Mouse (Mus musculus) limb, embryonic 14.5 days (tissue): ENCODE measurements around the gene Klhl12. TPM values are rescaled to one million over a fixed set of nuclear protein-coding genes. Genes with fewer than 3 reads are reported as not detected.
"Not testable (repeated sequence)": the region's sequence is repeated elsewhere in the genome, so short reads cannot be mapped to it uniquely, and the experiment has no call there.

Experiments
- ATAC-seq: fragments of 200-750 bp; cut with Nextera tagmentation; 2 replicates; pipeline ENCODE4 v1.8.0; 2017; ENCODE audit warnings: low read depth, moderate number of reproducible peaks, moderate TSS enrichment; ENCODE audit not compliant: low FRiP score
- DNase-seq: peaks from one replicate; pipeline ENCODE4 v3.0.0-alpha.2; 2015; ENCODE audit warnings: low spot score
- H3K27ac ChIP-seq: fragments of 300-500 bp; sonication (generic); replicated peaks from 2 replicates; pipeline ENCODE4 v1.5.1; 2014; ENCODE audit warnings: low read depth, mild to moderate bottlenecking, low read length, moderate library complexity, mixed read lengths
- H3K27me3 ChIP-seq: fragments of 300-500 bp; sonication (generic); 2 replicates; pipeline ENCODE4 v1.6.1; 2014; ENCODE audit warnings: low read length, mixed read lengths; ENCODE audit not compliant: control insufficient read depth, insufficient read depth
- H3K36me3 ChIP-seq: fragments of 300-500 bp; sonication (generic); 2 replicates; pipeline ENCODE4 v1.6.1; 2014; ENCODE audit warnings: mild to moderate bottlenecking, low read length, moderate library complexity, mixed read lengths; ENCODE audit not compliant: control insufficient read depth, insufficient read depth
- H3K4me1 ChIP-seq: fragments of 300-500 bp; sonication (generic); 2 replicates; pipeline ENCODE4 v1.6.1; 2014; ENCODE audit warnings: antibody characterized with exemption, low read length, mixed read lengths; ENCODE audit not compliant: control insufficient read depth, insufficient read depth
- H3K4me2 ChIP-seq: fragments of 300-500 bp; sonication (generic); replicated peaks from 2 replicates; pipeline ENCODE4 v1.6.1; 2014; ENCODE audit warnings: low read depth, mild to moderate bottlenecking, low read length, moderate library complexity; ENCODE audit not compliant: severe bottlenecking
- H3K4me3 ChIP-seq: fragments of 300-500 bp; sonication (generic); replicated peaks from 2 replicates; pipeline ENCODE4 v1.5.1; 2014; ENCODE audit warnings: low read length
- H3K9ac ChIP-seq: fragments of 300-500 bp; sonication (generic); 2 replicates; pipeline ENCODE4 v1.6.1; 2014; ENCODE audit warnings: mild to moderate bottlenecking, low read depth, low read length, moderate library complexity; ENCODE audit not compliant: severe bottlenecking
- H3K9me3 ChIP-seq: fragments of 300-500 bp; sonication (generic); 2 replicates; pipeline ENCODE4 v1.6.1; 2016; ENCODE audit warnings: low read length; ENCODE audit not compliant: control insufficient read depth
- POLR2A ChIP-seq: fragments of 200-500 bp; IDR thresholded peaks from 2 replicates; pipeline ENCODE4 v1.8.0; 2012; ENCODE audit warnings: inconsistent platforms, mild to moderate bottlenecking, moderate library complexity, borderline replicate concordance; ENCODE audit not compliant: insufficient read depth, insufficient read length; ENCODE audit errors: extremely low read depth
- WGBS: fragments of 180-500 bp; shearing (Covaris S2); extraction: QIAGEN DNeasy Blood & Tissue Kit; methylation state at CpG from one replicate; pipeline ENCODE4 v1.1.7; 2014; 5-methylcytosine and 5-hydroxymethylcytosine counted together
- polyA plus RNA-seq, 2 experiments: library from polyadenylated mRNA; depleted of rRNA in 1 of 2; stranded (reverse) in 1 of 2; unstranded in 1 of 2; fragments of >200 nt; fragmentation: Nextera tagmentation in 1 of 2; extraction: Ambion mirVana in 1 of 2; gene quantifications; 2 replicates each; pipeline versions ENCODE4 v1.2.1 to v1.2.3; 2012 to 2014

The Klhl12 gene
- polyA plus RNA-seq, 2 experiments: 19.3 to 21.6 TPM

- WGBS: 96% methylated on average over 3 of the region's 3 CpGs
- no peak for TF ChIP-seq POLR2A
- DNase-seq (no peak), ATAC-seq (no peak)
- Histone ChIP-seq H3K4me3 (no peak overlapping the region), H3K4me2 (no peak overlapping the region), H3K27me3 (no peaks in the 10 kb centered on the region), H3K36me3 (no peaks in the 10 kb centered on the region), H3K9ac (no peak overlapping the region), H3K9me3 (no peaks in the 10 kb centered on the region), H3K27ac (no peak overlapping the region), H3K4me1 (no peaks in the 10 kb centered on the region)
Observed at GRCm38 (mm10) chr1:134442394-134442793, 12.9 kb upstream of the Klhl12 start.

- not testable (repeated sequence) for H3K4me1 ChIP-seq, ATAC-seq, H3K27ac ChIP-seq, H3K9ac ChIP-seq, DNase-seq, H3K4me3 ChIP-seq, H3K36me3 ChIP-seq, H3K9me3 ChIP-seq, H3K4me2 ChIP-seq, H3K27me3 ChIP-seq
- 62% methylated on average over 1 of the region's 1 CpGs for WGBS
Observed at GRCm38 (mm10) chr1:134443288-134443687, 12.0 kb upstream of the Klhl12 start.

- Histone ChIP-seq H3K36me3 (no peaks in the 10 kb centered on the region), H3K9ac (no peak overlapping the region), H3K9me3 (no peaks in the 10 kb centered on the region), H3K27ac (no peak overlapping the region), H3K4me3 (no peak overlapping the region), H3K27me3 (no peaks in the 10 kb centered on the region), H3K4me2 (no peak overlapping the region), H3K4me1 (no peaks in the 10 kb centered on the region)
- no peak for DNase-seq
- WGBS: 82% methylated on average over 2 of the region's 2 CpGs
- TF ChIP-seq POLR2A: no peak
- no peak for ATAC-seq
Observed at GRCm38 (mm10) chr1:134445418-134445817, 9.9 kb upstream of the Klhl12 start.

GRCm38 (mm10) chr1:134448537-134448936 is 6.8 kb upstream of the Klhl12 start:
- DNase-seq, H3K27me3 ChIP-seq, H3K4me3 ChIP-seq, H3K9me3 ChIP-seq, H3K27ac ChIP-seq, H3K4me1 ChIP-seq, H3K36me3 ChIP-seq, H3K4me2 ChIP-seq, H3K9ac ChIP-seq, ATAC-seq: not testable (repeated sequence)
- WGBS: 71% methylated on average over 3 of the region's 3 CpGs

- Histone ChIP-seq H3K27me3 (no peaks in the 10 kb centered on the region), H3K27ac (no peak overlapping the region), H3K4me3 (no peak overlapping the region), H3K9ac (no peak overlapping the region), H3K9me3 (no peaks in the 10 kb centered on the region), H3K36me3 (no peaks in the 10 kb centered on the region), H3K4me1 (0 out of 2 replicates have a peak, but pooled peaks cover 4% of the 10 kb centered on the region), H3K4me2 (no peak overlapping the region)
- no peak for DNase-seq
- TF ChIP-seq POLR2A: no peak
- WGBS: 90% methylated on average over 4 of the region's 4 CpGs
- no peak for ATAC-seq
Observed at GRCm38 (mm10) chr1:134450201-134450600, 5.1 kb upstream of the Klhl12 start.

- Histone ChIP-seq H3K27ac (no peak overlapping the region), H3K4me2 (no peak overlapping the region), H3K36me3 (no peaks in the 10 kb centered on the region), H3K4me3 (no peak overlapping the region), H3K9ac (no peak overlapping the region), H3K4me1 (peaks cover 6% of the 10 kb centered on the region), H3K9me3 (no peaks in the 10 kb centered on the region), H3K27me3 (no peaks in the 10 kb centered on the region)
- ATAC-seq (no peak), DNase-seq (peak; percentile 41)
- no peak for TF ChIP-seq POLR2A
- WGBS: 52% methylated on average over 3 of the region's 3 CpGs
Observed at GRCm38 (mm10) chr1:134450986-134451385, 4.3 kb upstream of the Klhl12 start.
